Mouse (Mus musculus) MEL-GATA-1-ER (cell line): ENCODE measurements around the gene Apobec1.
"Not testable (repeated sequence)": the region's sequence is repeated elsewhere in the genome, so short reads cannot be mapped to it uniquely, and the experiment has no call there.

Source experiments
- DNase-seq: peaks from one replicate; pipeline ENCODE4 v3.0.0-alpha.2; 2012; ENCODE audit warnings: low read depth; ENCODE audit errors: extremely low read depth

Apobec1 gene

DNA sequence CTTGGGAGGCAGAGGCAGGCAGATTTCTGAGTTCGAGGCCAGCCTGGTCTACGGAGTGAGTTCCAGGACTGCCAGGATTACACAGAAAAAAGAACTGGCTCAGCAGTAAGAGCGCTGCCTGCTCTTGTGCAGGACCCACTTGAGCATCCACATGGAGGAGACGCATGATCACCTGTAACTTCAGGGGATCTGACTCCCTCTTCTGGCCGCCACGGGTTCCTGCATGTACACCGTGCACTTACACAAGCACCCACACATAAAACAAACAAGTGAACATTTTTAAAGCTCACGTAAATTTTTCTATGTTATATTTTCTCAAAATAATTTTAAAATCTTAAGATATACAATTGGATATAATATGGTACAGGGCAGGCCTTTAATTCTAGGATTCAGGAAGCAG lies 3.2 kb upstream of the Apobec1 start:
- DNase-seq, result no peak

- DNase-seq, result no peak
Measured at GRCm38 (mm10) chr6:122604260-122604659, 2.0 kb upstream of the Apobec1 start.

GRCm38 (mm10) chr6:122602992-122603322 lies 713 bp upstream of the Apobec1 start:
- no peak for DNase-seq

- no peak for DNase-seq
Measured at GRCm38 (mm10) chr6:122601615-122602014, 629 bp downstream of the Apobec1 start.

DNA sequence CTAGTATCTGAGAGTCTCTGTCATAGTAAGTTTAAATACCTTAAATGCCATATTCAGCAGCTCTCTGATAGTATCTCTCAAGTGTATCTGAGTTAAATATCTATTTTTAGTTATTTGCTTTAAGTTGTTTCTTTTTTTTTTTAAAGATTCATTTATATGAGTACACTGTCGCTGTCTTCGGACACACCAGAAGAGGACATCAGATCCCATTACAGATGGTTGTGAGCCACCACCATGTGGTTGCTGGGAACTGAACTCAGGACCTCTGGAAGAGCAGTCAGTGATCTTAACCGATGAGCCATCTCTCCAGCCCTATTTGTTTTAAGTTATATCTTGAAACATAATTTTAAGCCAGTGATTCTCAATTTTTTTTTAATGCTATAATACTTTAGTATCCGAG lies 1.2 kb downstream of the Apobec1 start:
- no peak for DNase-seq

DNA sequence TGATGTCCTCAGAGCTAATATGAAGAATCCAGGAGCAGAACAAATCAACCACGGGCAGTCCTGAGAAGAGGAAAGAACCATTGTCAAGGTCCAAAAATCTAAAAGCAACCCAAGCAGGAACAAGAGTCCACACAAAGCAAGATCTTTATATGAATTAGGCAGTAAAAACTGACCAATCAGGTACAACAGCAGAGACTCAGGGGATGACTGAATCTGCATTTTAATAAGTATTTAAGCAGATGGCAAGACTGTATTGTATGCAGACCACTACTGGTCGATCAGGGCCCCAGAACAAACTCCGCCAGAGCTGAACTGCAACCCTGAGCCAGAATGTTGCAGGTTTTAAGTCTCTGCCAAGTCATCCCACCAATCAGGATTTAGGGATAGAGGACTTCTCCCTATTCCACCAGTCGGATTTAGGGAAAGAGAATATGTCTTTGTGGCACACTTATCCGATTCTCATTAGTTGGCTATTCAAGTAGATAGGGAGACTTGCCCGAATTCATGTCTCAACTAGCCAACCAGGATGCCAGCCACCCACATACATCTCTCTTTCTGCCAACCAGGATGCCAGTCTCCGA lies 2.1 kb downstream of the Apobec1 start:
- DNase-seq, result no peak

DNA sequence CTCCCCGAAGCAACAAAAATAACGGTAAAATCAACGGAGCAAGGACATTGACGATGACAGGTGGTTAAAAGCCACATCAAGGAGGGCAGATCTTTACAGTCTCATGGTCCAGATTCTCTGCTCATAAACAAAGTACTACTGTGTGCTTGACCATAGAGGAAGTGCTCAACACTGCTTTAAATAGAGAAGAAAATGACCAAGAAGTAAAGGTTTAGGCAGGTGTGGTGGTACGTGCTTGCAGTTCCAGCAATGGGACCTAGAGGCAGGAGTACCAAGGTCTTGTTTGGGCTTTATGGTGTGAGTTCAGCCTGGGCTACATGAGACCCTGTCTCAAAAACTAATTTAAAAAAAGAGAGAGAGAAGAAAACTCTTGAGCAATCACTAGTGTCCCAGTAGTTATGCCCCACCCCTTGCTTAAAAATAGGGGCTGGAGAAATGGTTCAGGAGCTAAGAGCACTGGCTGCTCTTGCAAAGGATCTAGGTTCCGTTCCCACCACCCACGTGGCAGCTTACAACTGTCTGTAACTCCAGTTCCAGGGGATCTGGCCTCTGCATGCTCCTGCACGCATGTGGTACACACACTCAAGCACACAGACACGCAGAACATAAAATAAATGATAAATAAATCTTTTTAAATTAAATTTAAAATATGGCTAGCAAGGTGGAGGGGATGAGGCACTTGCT lies 3.0 kb downstream of the Apobec1 start:
- no peak for DNase-seq

DNA sequence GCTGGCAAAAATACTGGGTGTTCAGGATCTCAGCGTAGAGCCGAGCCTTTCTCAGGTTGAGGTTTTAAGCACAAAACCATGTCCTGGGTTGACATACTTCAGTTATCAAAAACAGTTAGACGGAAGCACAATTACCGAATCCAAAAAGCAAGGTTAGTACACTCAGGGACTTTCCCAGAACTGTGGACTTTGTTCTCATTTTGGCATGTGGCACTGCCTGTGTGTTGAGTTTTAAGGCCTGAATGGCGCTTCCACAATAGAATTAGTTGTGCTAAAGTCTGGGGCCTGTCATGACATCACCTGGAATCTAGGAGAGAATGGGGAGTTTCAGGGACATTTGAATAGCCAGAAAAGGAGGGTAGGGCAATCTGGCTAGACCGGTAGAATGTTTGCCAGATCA lies 3.8 kb downstream of the Apobec1 start:
- DNase-seq, result no peak

GRCm38 (mm10) chr6:122598014-122598413 lies 4.2 kb downstream of the Apobec1 start:
- no peak for DNase-seq

GRCm38 (mm10) chr6:122596608-122597007 lies 5.6 kb downstream of the Apobec1 start:
- no peak for DNase-seq

DNA sequence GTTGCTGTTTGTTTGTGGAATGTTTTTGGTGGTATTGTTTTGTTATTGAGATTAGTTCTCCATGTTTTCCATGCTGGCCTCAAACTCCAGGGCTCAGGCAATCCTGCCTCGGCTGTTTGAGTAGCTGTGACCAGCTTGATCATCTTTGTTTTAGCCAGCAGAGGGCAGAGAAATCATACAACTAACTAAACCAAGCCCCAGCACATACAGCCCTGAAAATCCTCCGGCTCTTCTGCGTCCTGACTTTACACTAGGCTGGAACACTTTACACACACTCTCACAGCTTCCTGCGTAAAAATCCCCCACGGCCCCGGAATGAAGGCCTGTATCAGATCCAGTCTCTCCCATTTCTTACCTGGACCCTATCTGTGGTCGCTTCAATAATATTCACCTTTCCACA lies 6.6 kb downstream of the Apobec1 start:
- no peak for DNase-seq

- no peak for DNase-seq
Measured at GRCm38 (mm10) chr6:122592905-122593304, 9.3 kb downstream of the Apobec1 start.

GRCm38 (mm10) chr6:122591027-122591758 lies 11.1 kb downstream of the Apobec1 start:
- no peak for DNase-seq

- DNase-seq, result no peak
Measured at GRCm38 (mm10) chr6:122579086-122579485, 23.2 kb downstream of the Apobec1 start.

DNA sequence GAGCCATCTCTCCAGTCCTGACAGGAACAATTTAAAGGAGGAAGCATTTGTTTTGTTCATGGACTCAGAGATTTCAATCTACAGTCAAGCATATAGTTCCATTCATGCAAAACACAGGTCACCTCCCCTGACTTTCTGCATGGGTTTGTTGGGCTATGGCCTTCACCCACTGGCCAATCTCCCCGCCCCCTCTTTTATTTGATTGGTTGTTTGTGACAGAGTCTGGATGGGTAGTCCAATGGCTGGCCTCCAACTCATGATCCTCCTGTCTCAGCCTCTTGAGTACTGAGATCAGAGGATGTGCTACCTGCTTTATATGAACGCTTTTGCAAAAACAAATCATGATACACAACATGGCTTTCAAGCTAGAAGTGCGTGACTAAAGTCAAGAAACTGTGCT lies 25.2 kb downstream of the Apobec1 start:
- DNase-seq, result no peak

DNA sequence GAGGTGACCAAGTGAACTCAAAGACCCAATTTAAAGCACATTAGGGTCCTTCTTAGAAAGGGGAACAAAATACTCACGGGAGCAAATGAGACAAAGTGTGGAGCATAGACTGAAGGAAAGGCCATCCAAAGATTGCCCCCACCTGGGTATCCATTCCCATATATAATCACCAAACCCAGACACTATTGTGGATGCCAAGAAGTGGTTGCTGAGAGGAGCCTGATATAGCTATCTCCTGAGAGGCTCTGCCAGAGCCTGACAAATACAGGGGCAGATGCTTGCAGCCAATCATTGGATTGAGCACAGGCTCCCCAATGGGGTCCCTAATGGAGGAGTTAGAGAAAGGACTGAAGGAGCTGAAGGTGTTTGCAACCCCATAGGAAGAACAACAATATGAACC lies 27.2 kb downstream of the Apobec1 start:
- DNase-seq, result not testable (repeated sequence)

DNA sequence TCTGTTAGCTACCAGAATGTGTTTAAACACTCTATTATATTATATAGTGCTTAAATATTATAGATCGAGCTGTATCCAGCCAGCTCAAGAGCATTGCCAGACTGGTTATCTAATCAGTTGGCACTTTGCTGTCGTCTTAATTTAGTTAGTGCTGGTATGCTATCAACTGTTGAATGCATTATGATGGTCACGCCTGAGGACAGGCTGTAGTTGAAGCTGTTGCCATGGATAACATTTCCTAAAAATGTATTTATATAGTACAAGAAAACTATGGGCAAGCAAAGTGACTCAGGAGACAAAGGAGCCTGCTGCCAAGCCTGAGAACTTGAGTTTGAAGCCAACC lies 30.7 kb downstream of the Apobec1 start:
- no peak for DNase-seq

DNA sequence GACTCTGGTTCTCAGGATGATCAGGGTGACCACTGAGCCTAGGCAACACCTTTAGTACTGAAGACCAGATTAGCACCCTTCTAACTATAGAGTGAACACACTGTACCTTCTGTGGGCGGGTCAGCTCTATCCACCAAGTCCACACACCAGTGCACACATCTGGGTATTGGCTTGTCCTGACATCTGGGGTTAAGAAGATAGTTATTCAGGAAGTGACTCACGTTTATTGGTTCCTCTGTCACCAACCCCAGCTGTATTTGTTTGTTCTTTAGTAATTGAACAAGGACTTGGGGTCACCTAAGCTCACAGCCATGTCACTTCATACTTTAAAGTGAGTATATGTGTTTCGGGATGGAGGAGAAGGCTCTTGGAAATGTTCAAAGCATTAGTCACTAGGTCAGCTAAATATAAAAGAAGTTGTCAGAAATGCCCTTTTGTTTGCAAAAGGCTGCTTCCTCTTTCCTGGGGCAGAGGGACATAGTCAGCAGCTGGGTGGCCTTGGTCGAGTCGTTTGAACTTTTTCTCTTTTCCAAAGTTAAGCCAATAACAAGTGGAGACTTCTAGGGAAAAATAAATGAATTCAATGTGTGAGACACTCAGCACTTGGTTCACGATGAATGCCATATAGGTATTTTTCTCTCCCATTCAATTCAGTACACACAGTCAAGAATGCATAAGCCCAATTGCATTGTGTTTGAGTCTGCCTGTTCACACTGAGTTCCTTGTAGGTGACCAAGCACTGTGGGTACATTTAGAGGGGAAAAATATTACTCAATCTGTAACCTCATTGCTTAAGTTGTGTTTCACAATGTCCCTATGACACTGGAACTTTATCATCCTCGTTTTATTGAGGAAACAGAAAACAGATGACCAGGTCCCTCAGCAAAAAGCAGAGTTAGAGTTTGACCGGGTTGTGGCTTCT lies 31.3 kb downstream of the Apobec1 start:
- DNase-seq, result peak; percentile 66

- DNase-seq, result no peak
Measured at GRCm38 (mm10) chr6:122569762-122570161, 32.5 kb downstream of the Apobec1 start.

DNA sequence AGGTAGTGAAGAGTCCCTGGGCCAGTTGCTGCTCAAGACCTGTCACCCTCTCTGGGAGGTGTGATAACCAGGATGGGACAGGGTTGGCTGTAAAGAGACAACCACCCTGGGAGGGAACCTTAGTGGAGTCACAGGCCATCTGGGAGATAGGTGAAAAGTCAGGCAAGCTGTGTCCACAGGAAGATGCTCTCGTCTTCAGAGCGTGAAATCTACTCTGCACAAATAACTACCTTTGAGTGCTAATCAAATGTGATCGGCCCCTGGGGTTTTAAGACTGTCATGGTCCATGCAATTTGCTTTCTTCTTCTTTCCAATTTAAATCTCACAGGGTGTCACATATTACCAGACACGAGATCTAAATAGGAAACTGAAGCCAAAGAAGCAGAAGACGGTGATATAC lies 33.1 kb downstream of the Apobec1 start:
- no peak for DNase-seq

DNA sequence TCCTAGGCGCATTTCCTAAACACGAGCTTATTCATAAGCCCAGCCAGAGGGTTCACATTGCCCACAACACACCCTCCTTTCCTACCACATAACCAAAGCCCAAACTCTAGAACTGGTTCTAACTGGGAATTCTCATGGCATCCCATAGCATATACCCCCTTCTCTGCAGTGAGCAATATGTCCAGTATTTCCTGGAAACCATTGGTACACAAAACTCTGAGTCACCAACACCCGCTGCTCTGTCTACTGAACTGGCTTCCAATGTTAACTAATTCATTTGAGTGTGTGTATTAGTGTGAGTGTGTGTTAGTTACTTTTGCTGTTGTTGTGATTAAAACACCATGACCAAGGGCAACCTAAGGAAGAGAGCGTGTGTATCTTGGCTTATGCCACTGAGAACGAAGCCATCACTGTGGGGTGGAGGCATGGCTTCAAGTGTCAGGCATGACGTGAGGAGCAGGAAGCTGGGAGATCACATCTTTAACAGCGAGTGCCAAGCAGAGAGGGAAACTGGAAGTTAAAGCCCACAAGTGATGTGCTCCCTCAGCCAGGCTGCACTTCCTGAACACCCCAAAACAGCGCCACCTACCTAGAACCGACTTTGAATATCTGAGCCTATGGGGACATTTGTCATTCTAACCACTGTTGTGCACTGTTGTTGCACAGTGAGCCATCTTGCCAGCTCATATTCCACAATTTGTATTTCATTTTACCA lies 37.0 kb downstream of the Apobec1 start:
- DNase-seq, result no peak
